Mouse (Mus musculus) embryo, embryonic 10.5 days (tissue): ENCODE results near the gene Dgkg.

Experiments
- DNase-seq: peaks from one replicate; pipeline ENCODE4 v3.0.0-alpha.2; 2015; ENCODE audit warnings: low spot score

The Dgkg gene

DNA sequence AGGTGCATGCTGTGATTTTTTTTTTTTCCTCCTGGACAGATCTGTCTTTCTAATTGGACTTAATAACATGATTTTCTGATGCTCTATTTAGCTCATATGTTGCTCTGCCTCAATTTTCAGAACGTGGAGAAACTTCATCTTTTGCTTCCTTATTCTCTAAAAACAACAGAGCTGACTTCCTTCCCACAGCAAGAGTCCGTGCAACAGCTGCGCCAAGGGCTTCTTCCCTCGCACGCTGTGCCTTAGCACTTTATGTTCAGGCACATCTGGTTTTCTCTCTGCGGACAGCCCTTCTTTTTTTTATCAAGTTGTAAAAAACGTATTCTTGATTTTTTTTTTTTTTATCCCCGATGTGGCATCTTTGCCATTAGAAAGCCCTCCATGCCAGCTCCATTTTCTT lies 111.2 kb downstream of the Dgkg start:
- no peak for DNase-seq

DNA sequence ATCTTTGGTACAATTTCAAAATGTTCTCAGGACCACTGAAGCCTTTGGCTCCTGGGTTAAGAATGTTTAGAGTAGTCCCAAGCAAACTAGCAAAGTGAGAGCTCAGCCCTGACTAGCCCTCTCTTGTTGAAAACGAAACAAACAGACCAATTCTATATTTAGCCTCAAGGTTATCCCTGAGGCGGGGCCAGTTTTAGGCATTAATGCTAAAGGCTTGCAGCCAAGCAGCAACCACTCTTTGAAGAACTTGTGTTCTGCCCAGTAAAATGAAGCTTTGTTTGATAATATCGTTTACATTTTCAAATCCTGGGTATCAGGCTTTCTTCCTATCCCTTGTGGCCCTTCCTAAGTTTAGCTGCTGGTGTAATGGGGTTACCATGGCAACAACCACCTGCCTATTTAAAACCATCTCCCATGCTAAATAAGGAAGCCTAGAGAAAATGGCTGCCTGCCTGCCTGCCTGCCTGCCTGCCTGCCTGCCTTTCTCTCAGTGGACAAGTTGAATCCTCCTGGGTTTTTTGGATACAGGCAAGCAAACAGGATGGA lies 111.9 kb downstream of the Dgkg start:
- DNase-seq, result peak; percentile 52

DNA sequence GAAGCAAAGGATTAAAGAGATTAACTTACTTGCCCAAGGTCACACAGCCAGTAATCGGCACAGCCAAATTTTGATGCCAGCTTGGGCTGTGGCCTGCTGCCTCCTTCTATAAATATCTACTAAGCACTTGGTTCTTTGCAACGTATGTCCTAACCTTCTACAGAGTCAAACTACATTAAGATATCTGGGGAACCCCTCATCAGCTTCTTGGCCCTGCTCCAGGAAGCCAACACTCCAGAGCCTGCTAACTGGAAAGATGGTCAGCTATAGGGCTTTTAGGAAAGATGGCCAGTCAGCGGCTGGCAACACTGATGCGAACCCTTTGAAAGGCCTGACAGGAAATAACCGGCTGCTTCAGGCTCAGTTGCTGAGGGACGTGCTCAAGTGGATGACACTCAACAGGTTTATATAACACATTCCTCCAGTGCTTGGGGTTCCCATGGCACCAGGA lies 114.3 kb downstream of the Dgkg start:
- DNase-seq, result no peak

DNA sequence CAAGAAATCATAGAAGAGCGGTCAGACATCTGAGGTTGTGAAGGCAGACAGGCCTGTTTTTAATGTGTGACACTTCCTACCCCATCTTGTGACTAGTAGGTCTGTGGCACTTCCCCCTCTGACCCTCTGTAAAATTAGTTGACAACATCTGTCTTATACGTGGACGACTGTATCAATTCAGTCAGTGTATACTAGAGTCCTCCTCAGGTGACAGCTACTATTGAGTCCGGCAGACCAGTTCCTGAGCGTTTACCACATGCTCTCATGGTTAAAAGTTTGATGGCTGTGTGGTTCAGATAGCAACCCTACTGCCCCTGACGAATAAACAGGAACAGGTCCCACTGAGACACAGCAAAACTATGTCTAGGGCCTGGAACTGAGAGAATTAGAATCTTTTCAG lies 117.7 kb downstream of the Dgkg start:
- no peak for DNase-seq

DNA sequence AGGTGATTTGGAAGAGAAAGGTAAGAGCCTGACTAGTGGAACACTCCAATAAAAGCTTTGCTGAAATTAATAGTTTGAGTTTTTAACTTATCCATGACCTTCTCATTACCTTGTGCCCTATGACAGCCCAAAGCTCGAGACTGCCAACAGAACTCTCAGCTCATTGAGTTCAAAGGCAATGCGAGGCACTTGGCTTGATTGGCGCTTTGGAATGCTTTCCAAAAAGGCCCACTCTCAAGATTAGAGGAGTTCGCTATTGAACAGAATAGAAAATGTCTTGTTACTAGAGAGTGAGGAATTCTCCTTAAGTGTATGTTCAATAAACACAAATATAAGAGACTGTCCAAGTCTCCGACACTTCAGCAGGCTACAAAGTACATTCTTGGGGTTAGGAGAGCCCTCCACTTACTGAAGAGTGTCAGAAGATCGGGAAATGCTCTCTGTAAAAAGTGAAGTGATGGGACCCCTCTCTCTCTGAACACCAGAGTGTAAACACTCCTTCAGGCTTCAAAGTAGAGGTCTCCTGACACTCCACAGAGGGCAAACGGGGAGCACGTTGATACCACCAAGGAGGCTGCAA lies 120.3 kb downstream of the Dgkg start:
- no peak for DNase-seq

DNA sequence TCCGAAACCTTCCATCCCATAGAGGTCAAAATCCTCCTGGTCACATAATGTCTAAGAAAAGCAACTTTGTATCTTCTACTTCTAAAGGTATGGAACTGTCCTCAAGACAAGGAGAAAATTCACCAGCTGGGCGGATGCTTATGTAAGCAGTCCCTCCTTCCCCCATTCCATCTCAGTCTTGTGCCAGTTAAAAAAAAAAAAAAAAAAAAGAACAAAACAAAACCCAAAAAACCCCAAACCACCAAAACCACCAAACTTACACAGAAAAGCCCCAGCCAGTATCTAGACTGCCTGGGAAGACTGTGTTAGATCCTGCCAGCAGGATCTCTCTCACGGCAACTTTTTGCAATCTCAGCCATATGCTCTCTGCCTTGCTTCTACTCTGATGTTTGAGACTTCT lies 123.9 kb downstream of the Dgkg start:
- DNase-seq, result no peak

DNA sequence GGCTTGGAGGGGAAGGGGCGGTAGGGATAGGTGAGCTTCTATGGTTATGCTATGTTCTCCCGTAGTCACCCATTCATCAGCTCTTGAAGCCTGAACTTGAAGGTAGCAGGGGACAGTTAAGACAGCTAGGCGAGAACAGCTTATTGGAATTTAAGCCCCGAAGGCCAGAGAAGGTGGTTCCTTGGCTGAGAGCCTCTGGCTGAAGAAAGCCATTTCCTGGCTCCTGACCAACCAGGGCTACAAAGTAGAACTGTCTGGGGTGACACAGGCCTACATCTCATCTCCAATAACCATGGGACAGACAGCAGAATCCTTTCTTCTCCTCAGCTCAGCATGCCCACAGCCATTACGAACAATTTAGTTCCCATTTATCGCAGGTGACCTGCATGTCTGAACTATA lies 125.2 kb downstream of the Dgkg start:
- no peak for DNase-seq

DNA sequence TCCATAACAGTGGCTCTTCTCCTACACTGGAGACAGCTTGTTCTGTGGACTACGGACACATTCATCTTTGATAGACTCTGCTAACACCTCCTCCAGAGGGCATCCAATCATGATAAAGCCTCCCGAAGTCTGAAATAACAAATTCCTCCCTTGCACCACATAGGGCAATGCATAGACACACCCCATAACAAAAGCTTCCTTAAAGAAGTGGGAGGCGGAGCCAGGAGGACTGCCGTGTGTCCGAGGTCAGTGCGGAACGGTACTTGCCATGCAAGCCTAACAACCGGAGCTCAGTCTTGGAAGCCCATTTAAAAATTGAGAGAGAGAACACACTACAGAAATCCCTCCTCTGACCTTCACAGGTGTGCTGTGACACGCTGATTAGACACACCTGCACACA lies 126.0 kb downstream of the Dgkg start:
- no peak for DNase-seq

DNA sequence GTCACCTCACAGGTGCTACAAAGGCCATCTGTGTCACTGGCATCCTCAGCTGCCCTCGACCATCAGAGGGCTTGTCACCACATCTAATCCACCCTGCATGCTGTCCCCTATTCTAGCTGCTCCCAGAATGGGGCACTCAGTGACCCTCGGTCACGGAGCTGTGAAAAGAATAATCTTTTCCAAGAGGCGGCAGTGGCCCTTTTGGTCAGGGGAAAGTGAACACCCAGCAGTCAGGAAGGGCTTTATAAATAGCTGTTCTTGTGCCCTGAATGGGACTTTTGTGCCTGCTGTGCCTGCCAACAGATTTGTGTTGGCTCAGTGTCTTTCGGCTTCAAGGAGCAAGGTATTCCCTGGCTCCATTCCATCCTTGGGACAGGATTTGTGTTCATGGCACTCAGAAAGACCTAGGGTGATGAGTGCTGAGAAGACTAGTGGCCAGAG lies 129.5 kb downstream of the Dgkg start:
- DNase-seq, result no peak

DNA sequence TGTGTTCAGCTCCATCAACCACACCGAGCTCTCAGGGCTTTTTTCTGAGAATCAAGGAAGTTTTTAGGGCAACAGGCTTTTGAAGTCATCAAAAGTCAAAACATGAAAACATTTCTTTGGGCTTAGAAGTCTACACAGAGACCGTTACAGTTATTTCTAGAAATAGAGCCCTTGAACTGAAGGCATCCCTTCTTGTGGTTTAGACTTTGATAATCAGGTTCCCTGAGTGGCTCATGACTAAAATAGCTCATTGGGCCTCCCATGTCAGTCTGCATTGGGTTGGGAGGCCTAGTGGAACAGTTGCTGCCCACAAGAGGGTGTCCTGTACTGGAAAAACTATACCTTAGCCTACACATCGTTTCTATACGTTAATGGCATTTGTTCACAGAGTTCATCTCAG lies 130.6 kb downstream of the Dgkg start:
- DNase-seq, result no peak

DNA sequence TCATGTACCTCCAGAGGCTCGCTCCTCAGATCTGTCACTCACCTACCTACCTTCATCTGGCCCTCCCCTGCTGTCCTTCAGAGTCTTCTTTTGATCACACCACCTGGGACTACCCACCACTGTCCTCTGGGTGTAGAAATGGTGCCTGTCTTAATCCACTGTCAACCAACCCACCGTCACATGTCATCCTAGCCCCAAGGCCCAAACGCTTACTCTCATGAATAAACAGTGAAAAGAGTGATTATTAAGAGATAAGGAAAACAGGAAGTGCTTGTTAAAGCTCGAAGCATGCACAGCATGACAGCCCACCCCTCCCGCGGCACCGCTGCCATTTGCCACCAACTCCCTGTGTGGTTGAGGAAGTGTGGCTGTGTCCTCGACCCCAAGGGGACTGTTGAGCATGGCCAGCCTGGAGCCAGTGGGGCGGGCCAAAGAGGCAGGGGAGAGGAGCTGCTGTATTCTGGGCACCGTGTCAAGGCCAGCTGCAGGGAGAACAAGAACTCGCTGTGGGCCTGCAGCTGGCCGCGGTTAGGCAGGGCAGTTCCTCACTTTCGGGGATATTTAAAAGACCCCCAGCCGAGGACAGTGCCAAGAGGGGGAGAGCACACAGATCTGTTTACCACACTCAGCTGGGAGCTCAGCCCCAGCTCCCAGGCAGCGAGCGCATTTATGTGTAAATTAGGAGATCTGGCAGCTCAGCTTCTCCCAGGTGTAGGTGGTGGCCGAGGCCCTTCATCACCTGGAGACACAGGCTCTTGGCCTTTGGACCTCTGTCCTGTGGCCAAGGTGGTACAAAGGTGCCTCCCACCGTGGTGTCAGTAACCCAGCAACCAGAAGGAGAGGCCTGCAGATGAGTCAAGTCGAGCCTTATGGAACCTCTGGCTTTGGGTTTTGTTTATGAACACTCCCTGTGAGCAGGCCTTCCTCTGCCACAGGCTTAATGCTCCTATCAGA lies 139.3 kb downstream of the Dgkg start:
- peak; percentile 18 for DNase-seq

DNA sequence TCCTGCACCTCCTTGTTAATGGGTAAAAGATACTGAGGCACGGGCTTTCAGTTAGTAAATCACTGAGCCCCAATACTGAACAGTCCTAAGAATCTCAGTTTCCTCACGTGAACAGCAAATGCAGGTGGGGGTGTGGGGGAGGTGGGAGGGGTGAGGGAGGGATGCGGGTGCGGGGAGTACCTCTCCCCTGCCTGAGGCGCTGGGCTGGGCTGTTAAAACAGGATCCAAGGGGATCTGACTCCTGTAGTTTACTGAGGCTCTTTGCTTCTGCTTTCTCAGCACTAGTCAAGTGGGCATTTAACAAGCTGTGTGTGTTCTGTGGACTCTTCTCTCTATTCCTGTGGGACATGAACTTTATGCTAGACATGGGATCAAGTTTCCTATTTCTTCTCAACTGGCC lies 141.5 kb downstream of the Dgkg start:
- no peak for DNase-seq

DNA sequence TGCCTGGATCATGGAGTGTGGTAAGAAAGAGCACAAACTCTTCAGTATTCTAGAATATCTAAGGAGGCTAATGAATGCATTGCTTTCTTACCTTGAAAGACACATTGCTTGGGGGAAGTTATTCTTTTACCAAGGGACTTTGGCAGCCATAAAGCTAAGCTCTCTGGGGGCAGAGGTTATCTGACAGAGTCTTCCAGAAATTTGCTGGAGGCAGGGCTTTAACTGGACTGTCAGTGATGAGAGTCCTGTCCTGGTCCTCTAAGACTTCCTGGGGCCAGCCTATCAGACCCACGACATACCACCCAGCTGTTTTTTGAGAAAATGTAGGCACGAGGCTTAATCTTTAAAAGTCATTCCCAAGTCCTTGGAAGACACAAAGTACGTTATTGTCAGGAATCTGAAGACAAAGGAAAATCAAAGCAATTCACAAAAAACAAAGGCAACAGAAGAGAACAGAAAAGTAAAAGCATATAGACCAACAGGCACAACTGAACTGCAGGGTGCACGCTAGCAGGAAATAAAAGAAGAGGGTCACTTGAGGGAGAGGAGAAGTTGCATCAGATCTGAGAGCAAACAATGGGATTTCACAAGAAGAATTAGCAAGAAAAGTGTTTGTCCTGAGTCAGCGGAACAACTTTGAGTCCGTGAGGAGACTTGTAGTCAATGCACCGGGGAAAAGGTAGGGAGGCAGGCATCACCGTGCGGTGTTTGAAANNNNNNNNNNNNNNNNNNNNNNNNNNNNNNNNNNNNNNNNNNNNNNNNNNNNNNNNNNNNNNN lies 146.0 kb downstream of the Dgkg start:
- DNase-seq, result no peak

DNA sequence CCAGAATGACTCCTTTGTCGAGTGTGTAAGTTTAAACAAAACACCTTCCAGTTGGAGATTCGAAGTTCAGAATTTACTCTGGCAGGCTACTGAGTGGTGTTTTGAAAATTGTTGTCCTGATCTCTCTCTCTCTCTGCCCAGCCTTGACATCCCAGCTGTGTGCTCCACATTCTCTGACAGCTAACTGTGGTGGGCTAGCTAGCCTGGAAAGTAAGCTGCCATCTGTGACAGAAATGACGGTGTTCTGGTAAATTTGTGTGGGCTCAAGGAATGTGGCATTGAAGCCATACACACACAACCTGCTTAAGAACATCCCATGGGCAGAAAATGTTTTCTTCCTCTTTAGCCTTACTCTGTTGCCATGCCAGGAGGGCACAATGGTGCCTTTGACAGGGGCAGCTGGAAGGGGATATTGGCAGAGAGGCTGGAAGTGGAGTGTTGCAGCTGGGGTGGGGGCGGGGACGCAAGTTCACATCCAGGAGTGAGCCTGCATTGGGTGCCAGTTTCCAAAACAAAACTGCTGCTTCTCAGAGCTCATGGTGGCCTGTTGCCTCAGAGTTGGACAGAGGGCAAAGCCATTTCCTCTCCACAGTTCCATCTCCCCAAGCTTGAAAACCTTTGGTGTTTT lies 148.0 kb downstream of the Dgkg start:
- DNase-seq, result no peak

DNA sequence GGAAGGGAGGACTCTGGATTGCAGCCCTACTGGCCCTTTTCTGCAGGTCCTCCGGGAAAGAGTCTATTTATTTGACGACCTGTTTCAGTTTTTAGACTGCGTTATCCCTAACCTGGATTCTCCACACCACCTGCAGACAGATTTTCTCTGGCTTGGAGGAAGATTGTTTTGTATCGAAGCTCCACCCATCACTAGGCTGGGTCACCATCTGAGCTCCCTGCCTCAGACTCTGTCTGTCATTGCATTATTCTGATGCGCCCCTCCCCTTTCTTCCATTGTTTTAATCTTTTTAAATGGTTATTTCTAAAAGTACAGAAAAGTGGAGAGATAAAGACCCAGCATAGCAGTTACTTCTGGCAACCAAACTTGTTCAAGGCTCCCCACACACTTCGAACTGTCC lies 151.4 kb downstream of the Dgkg start:
- DNase-seq, result no peak

DNA sequence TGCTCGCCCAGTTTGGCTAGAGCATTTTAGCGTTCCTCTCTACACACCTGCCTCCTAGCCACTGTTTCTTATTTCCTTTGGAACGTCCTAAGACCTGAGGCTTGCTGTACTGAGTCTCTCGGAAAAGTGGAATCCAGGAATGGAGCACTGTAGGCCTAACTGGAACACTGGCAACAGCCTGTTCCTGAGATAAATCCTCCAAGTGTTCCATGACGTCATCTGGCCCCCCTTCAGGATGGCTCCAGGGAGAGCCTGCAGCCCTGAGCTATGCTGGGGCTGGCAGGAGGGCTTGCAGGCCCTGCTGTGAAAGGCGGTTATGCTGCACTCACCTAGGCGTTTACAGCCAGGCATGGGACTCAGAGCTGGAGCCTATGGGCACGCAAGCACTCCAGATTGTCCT lies 152.2 kb downstream of the Dgkg start:
- DNase-seq, result peak; percentile 29

DNA sequence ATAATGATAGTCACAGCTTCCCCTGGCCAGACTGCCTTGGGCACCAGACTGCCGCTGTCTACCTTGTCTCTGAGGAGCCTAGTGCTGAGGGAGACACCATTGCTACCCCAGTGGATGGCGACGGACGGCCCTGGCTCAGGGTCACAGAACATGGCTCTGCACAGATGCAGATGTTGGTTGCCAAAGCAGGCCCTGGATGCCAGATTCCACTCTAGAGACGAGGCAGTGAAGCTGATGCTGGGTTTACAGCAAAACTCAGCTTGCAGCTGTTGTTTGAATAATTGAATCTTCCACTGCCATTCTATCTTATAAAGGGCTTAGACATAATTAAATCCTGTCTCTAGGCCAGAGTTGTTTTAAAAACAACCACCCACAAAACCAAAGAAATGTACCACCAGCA lies 153.0 kb downstream of the Dgkg start:
- DNase-seq, result no peak

DNA sequence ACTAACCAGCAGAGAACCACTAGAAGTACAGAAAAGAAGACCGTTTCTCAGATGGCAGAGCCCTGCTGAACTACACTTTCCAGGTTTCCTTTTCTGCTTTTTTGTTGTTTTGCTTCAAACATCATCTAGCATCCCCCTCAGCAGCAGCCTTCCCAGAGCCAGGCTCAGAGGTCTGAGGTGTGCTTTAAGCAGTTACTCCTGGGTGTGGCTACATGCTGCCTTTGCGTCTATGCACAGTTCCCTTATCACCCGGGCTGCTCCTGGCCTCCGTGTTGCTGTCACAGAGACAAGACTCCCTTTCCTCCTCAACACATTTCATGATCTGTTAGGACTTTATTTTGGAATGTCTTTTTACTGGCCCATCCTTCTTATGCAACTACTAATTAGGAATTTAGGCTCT lies 153.6 kb downstream of the Dgkg start:
- no peak for DNase-seq

DNA sequence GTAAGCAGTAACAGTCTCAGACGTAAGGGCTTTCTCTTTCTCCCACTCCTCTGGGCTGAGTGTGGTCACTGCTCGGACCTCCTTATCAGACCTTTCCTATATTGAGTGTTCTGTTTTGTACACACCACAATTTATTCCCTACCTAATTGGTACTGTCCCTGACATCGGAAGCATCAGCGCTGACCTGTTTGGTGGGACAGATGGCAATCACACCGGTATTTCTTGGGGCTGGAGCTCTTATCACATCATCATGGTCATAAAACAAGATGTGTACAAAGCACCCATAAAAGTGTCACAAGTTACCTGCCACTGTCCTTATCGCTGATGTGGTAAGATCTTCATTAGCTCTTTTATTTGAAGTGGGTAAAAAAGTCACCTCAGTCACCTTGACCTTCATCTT lies 155.2 kb downstream of the Dgkg start:
- no peak for DNase-seq

DNA sequence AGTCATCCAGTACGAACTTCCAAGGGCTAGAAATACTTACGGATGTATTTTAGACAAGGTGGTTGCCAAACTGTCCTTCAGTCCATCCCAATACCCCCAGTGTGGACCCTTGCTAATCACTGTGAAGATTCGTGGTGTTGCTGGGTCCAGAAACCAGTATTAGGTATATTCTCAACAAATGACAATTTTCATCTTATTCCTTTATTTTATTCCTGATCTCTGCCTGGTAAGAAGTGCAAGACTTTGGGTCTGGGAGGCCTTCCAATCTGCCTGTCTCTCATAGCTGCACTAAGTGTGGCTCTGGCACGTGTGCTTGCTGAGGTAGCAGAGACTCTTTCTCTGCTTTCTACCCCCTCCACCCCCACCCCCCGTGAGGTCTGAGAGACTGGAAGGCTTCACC lies 156.5 kb downstream of the Dgkg start:
- no peak for DNase-seq

DNA sequence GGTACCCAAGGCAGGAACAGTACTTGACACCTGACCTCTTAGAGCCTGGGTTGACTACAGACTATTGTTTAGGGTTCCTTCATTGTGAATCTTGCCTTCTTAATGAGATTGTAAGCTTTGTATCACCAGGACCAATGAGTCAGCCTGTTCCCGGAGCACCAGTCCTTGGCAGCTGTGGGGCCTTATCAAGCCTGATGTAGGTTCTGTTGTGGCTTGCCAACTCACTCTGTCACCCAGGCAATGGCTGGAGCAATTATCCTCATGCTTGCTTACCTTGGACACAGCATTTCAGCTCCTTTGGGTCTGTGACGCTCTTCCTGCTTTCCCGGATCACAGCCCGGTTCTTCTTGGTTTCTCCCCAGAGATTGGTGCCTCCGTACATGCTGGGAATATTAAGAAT lies 157.1 kb downstream of the Dgkg start:
- DNase-seq, result no peak

DNA sequence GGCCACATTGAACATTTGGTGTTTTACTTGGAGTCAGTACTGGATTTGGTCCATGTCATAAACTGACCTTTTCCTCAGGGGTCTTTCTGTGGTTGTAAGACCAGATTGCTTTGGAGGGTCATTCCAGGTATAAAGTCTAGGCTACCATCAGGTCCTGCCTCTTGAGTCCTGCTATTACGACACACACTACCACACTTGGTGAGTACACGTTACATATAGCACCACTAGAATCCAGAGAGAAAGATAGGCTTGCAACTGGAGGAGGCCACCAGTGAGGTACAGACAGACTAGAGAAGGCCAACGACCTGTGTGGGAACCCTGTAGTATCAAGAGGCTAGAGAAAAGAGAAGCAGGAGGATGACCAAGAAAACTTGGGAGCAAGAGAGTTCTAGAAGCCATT lies 157.6 kb downstream of the Dgkg start:
- DNase-seq, result no peak
